Mouse (Mus musculus) neural tube, embryonic 14.5 days (tissue): ENCODE results near the gene Klhl18. TPM values are rescaled to one million over a fixed set of nuclear protein-coding genes. Genes with fewer than 3 reads are reported as not detected.
"Not testable (repeated sequence)": the region's sequence is repeated elsewhere in the genome, so short reads cannot be mapped to it uniquely, and the experiment has no call there.

Experiments used
- ATAC-seq: fragments of 200-750 bp; cut with Nextera tagmentation; 2 replicates; pipeline ENCODE4 v1.8.0; 2017; ENCODE audit warnings: low read depth, mild to moderate bottlenecking, moderate TSS enrichment, moderate library complexity
- H3K27ac ChIP-seq: fragments of 300-500 bp; sonication (generic); 2 replicates; pipeline ENCODE4 v1.5.1; 2014; ENCODE audit warnings: low read depth, mild to moderate bottlenecking, control low read depth, low read length, moderate library complexity, mixed read lengths
- H3K27me3 ChIP-seq: fragments of 300-500 bp; sonication (generic); 2 replicates; pipeline ENCODE4 v1.6.1; 2014; ENCODE audit warnings: low read length; ENCODE audit not compliant: control insufficient read depth, insufficient read depth
- H3K36me3 ChIP-seq: fragments of 300-500 bp; sonication (generic); 2 replicates; pipeline ENCODE4 v1.6.1; 2014; ENCODE audit warnings: low read length, mixed read lengths; ENCODE audit not compliant: control insufficient read depth, insufficient read depth
- H3K4me1 ChIP-seq: fragments of 300-500 bp; sonication (generic); 2 replicates; pipeline ENCODE4 v1.6.1; 2014; ENCODE audit warnings: low read length; ENCODE audit not compliant: control insufficient read depth, insufficient read depth
- H3K4me2 ChIP-seq: fragments of 300-500 bp; sonication (generic); 2 replicates; pipeline ENCODE4 v1.6.1; 2014; ENCODE audit warnings: mild to moderate bottlenecking, low read depth, low read length, control low read depth
- H3K4me3 ChIP-seq: fragments of 300-500 bp; sonication (generic); 2 replicates; pipeline ENCODE4 v1.5.1; 2014; ENCODE audit warnings: low read depth, low read length, control low read depth, mixed read lengths
- H3K9ac ChIP-seq: fragments of 300-500 bp; sonication (generic); replicated peaks from 2 replicates; pipeline ENCODE4 v1.6.1; 2014; ENCODE audit warnings: low read depth, mild to moderate bottlenecking, control low read depth, low read length, mixed read lengths
- H3K9me3 ChIP-seq: fragments of 300-500 bp; sonication (generic); 2 replicates; pipeline ENCODE4 v1.6.1; 2016; ENCODE audit warnings: low read length; ENCODE audit not compliant: control insufficient read depth
- WGBS: fragments of 180-500 bp; shearing (Covaris S2); extraction: QIAGEN DNeasy Blood & Tissue Kit; methylation state at CpG from one replicate; pipeline ENCODE4 v1.1.7; 2014; 5-methylcytosine and 5-hydroxymethylcytosine counted together
- polyA plus RNA-seq: library from polyadenylated mRNA; unstranded; fragments of >200 nt; fragmentation: Nextera tagmentation; extraction: Ambion mirVana; gene quantifications from 2 replicates; pipeline ENCODE4 v1.2.1, GENCODE M21; 2014

Klhl18 gene
- polyA plus RNA-seq, 1 experiment from 2014 or later = 24.1 TPM

- peaks cover 11% of the 10 kb centered on the region for H3K4me1 ChIP-seq
- H3K36me3 ChIP-seq = no peaks in the 10 kb centered on the region
- H3K4me2 ChIP-seq = peak overlapping the region; percentile 90
- H3K27me3 ChIP-seq = no peaks in the 10 kb centered on the region
- WGBS = 1% methylated on average over 41 of the region's 41 CpGs
- H3K4me3 ChIP-seq = peak overlapping the region; percentile 73
- H3K27ac ChIP-seq = peak overlapping the region; percentile 82
- ATAC-seq = peak; percentile 73; the same call in 1 of the 2 replicates
- no peaks in the 10 kb centered on the region for H3K9me3 ChIP-seq
- peak overlapping the region; percentile 82 for H3K9ac ChIP-seq
Observed at GRCm38 (mm10) chr9:110407311-110408098, 69.0 kb downstream of the Klhl18 start.

- H3K9ac ChIP-seq, H3K4me3 ChIP-seq, H3K4me1 ChIP-seq, H3K9me3 ChIP-seq, H3K27ac ChIP-seq, H3K4me2 ChIP-seq, H3K36me3 ChIP-seq, ATAC-seq, H3K27me3 ChIP-seq: not testable (repeated sequence)
- 82% methylated on average over 4 of the region's 4 CpGs for WGBS
Observed at GRCm38 (mm10) chr9:110403240-110403639, 73.3 kb downstream of the Klhl18 start.

- Histone ChIP-seq H3K9me3 (no peaks in the 10 kb centered on the region), H3K4me3 (no peak overlapping the region), H3K27ac (no peak overlapping the region), H3K36me3 (no peaks in the 10 kb centered on the region; the same call in 1 of the 2 replicates), H3K9ac (no peak overlapping the region), H3K27me3 (no peaks in the 10 kb centered on the region), H3K4me2 (no peak overlapping the region), H3K4me1 (peaks cover 7% of the 10 kb centered on the region)
- 97% methylated on average over 2 of the region's 2 CpGs for WGBS
- no peak for ATAC-seq
Observed at GRCm38 (mm10) chr9:110402731-110403130, 73.8 kb downstream of the Klhl18 start.

- no peak overlapping the region for H3K27ac ChIP-seq
- H3K27me3 ChIP-seq = no peaks in the 10 kb centered on the region
- no peak overlapping the region for H3K4me3 ChIP-seq
- H3K9ac ChIP-seq = no peak overlapping the region
- peaks cover 1% of the 10 kb centered on the region; the same call in 1 of the 2 replicates for H3K36me3 ChIP-seq
- no peaks in the 10 kb centered on the region for H3K4me1 ChIP-seq
- WGBS = 89% methylated on average over 5 of the region's 5 CpGs
- no peaks in the 10 kb centered on the region for H3K9me3 ChIP-seq
- no peak for ATAC-seq
- H3K4me2 ChIP-seq = no peak overlapping the region
Observed at GRCm38 (mm10) chr9:110400650-110401049, 75.8 kb downstream of the Klhl18 start.

- no peak overlapping the region for H3K27ac ChIP-seq
- ATAC-seq = no peak
- H3K9ac ChIP-seq = no peak overlapping the region
- 95% methylated on average over 4 of the region's 4 CpGs for WGBS
- no peaks in the 10 kb centered on the region for H3K4me1 ChIP-seq
- H3K4me3 ChIP-seq = no peak overlapping the region
- H3K36me3 ChIP-seq = peaks cover 49% of the 10 kb centered on the region
- H3K27me3 ChIP-seq = no peaks in the 10 kb centered on the region
- no peak overlapping the region for H3K4me2 ChIP-seq
- H3K9me3 ChIP-seq = no peaks in the 10 kb centered on the region
Observed at GRCm38 (mm10) chr9:110393295-110393694, 83.2 kb downstream of the Klhl18 start.

GRCm38 (mm10) chr9:110390843-110391242 is 85.7 kb downstream of the Klhl18 start:
- Histone ChIP-seq H3K4me1 (no peaks in the 10 kb centered on the region), H3K27ac (no peak overlapping the region), H3K4me3 (no peak overlapping the region), H3K27me3 (no peaks in the 10 kb centered on the region), H3K9me3 (no peaks in the 10 kb centered on the region), H3K4me2 (no peak overlapping the region), H3K9ac (no peak overlapping the region), H3K36me3 (peaks cover 70% of the 10 kb centered on the region)
- no peak for ATAC-seq
- whole genome bisulfite sequencing = 98% methylated on average over 3 of the region's 3 CpGs

GRCm38 (mm10) chr9:110388011-110388410 is 88.5 kb downstream of the Klhl18 start:
- H3K36me3 ChIP-seq = peaks cover 82% of the 10 kb centered on the region
- no peaks in the 10 kb centered on the region for H3K27me3 ChIP-seq
- ATAC-seq = no peak
- H3K4me1 ChIP-seq = no peaks in the 10 kb centered on the region
- no peak overlapping the region for H3K4me3 ChIP-seq
- no peak overlapping the region for H3K4me2 ChIP-seq
- no peak overlapping the region for H3K27ac ChIP-seq
- H3K9me3 ChIP-seq = no peaks in the 10 kb centered on the region
- WGBS = 94% methylated on average over 7 of the region's 7 CpGs
- H3K9ac ChIP-seq = no peak overlapping the region

- no peak for ATAC-seq
- H3K36me3 ChIP-seq = peaks cover 72% of the 10 kb centered on the region
Observed at GRCm38 (mm10) chr9:110384369-110384929, 92.0 kb downstream of the Klhl18 start.

GRCm38 (mm10) chr9:110381292-110381691 is 95.2 kb downstream of the Klhl18 start:
- Histone ChIP-seq H3K4me3 (no peak overlapping the region), H3K9ac (no peak overlapping the region), H3K36me3 (peaks cover 60% of the 10 kb centered on the region), H3K4me2 (no peak overlapping the region), H3K9me3 (no peaks in the 10 kb centered on the region), H3K27ac (no peak overlapping the region), H3K4me1 (no peaks in the 10 kb centered on the region), H3K27me3 (no peaks in the 10 kb centered on the region)
- ATAC-seq = no peak
- WGBS = 89% methylated on average over 12 of the region's 12 CpGs

More at GRCm38 (mm10) chr9:110384369-110384929, 92.0 kb downstream of the Klhl18 start:
- Histone ChIP-seq H3K4me3 (no peak overlapping the region), H3K27ac (no peak overlapping the region), H3K4me1 (no peaks in the 10 kb centered on the region), H3K27me3 (no peaks in the 10 kb centered on the region), H3K9me3 (no peaks in the 10 kb centered on the region), H3K9ac (no peak overlapping the region), H3K4me2 (no peak overlapping the region)
- WGBS = 81% methylated on average over 7 of the region's 7 CpGs
